Mouse (Mus musculus) neural tube, embryonic 14.5 days (tissue): ENCODE data around the gene Fubp1. TPM values are rescaled to one million over a fixed set of nuclear protein-coding genes. Genes with fewer than 3 reads are reported as not detected.
"Not testable (repeated sequence)": the region's sequence is repeated elsewhere in the genome, so short reads cannot be mapped to it uniquely, and the experiment has no call there.

Source experiments
- ATAC-seq: fragments of 200-750 bp; cut with Nextera tagmentation; 2 replicates; pipeline ENCODE4 v1.8.0; 2017; ENCODE audit warnings: low read depth, mild to moderate bottlenecking, moderate TSS enrichment, moderate library complexity
- H3K27ac ChIP-seq: fragments of 300-500 bp; sonication (generic); 2 replicates; pipeline ENCODE4 v1.5.1; 2014; ENCODE audit warnings: low read depth, mild to moderate bottlenecking, control low read depth, low read length, moderate library complexity, mixed read lengths
- H3K27me3 ChIP-seq: fragments of 300-500 bp; sonication (generic); 2 replicates; pipeline ENCODE4 v1.6.1; 2014; ENCODE audit warnings: low read length; ENCODE audit not compliant: control insufficient read depth, insufficient read depth
- H3K36me3 ChIP-seq: fragments of 300-500 bp; sonication (generic); 2 replicates; pipeline ENCODE4 v1.6.1; 2014; ENCODE audit warnings: low read length, mixed read lengths; ENCODE audit not compliant: control insufficient read depth, insufficient read depth
- H3K4me1 ChIP-seq: fragments of 300-500 bp; sonication (generic); 2 replicates; pipeline ENCODE4 v1.6.1; 2014; ENCODE audit warnings: low read length; ENCODE audit not compliant: control insufficient read depth, insufficient read depth
- H3K4me2 ChIP-seq: fragments of 300-500 bp; sonication (generic); 2 replicates; pipeline ENCODE4 v1.6.1; 2014; ENCODE audit warnings: mild to moderate bottlenecking, low read depth, low read length, control low read depth
- H3K4me3 ChIP-seq: fragments of 300-500 bp; sonication (generic); 2 replicates; pipeline ENCODE4 v1.5.1; 2014; ENCODE audit warnings: low read depth, low read length, control low read depth, mixed read lengths
- H3K9ac ChIP-seq: fragments of 300-500 bp; sonication (generic); replicated peaks from 2 replicates; pipeline ENCODE4 v1.6.1; 2014; ENCODE audit warnings: low read depth, mild to moderate bottlenecking, control low read depth, low read length, mixed read lengths
- H3K9me3 ChIP-seq: fragments of 300-500 bp; sonication (generic); 2 replicates; pipeline ENCODE4 v1.6.1; 2016; ENCODE audit warnings: low read length; ENCODE audit not compliant: control insufficient read depth
- WGBS: fragments of 180-500 bp; shearing (Covaris S2); extraction: QIAGEN DNeasy Blood & Tissue Kit; methylation state at CpG from one replicate; pipeline ENCODE4 v1.1.7; 2014; 5-methylcytosine and 5-hydroxymethylcytosine counted together
- polyA plus RNA-seq: library from polyadenylated mRNA; unstranded; fragments of >200 nt; fragmentation: Nextera tagmentation; extraction: Ambion mirVana; gene quantifications from 2 replicates; pipeline ENCODE4 v1.2.1, GENCODE M21; 2014

Fubp1 gene
- polyA plus RNA-seq, 1 experiment from 2014 or later, result 223 TPM

DNA sequence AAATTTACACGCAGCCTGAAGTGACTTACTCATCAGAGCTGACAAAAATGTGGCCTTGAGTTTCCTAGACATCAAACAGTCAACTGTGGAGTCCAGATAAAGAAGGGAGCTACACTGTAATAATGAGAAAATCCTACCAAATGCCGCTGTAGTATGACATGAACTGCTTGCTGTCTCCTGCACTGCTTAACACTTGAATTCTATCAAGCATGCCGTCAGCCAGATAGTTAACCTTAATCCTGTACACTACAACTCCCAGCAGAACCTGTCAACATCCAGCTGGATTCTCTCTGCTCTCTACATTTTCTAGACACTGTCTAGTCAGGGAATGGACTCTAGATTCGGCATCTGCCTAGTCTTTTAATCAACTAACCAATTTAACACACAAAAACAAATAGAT is 20.9 kb upstream of the Fubp1 start:
- H3K36me3 ChIP-seq, result peaks cover 5% of the 10 kb centered on the region; the same call in 1 of the 2 replicates
- no peaks in the 10 kb centered on the region for H3K9me3 ChIP-seq
- H3K4me1 ChIP-seq, result peaks cover 13% of the 10 kb centered on the region
- H3K27me3 ChIP-seq, result no peaks in the 10 kb centered on the region
- H3K27ac ChIP-seq, result no peak overlapping the region
- ATAC-seq, result no peak
- no peak overlapping the region for H3K4me2 ChIP-seq
- H3K4me3 ChIP-seq, result no peak overlapping the region
- WGBS, result 80% methylated on average over 4 of the region's 4 CpGs
- no peak overlapping the region for H3K9ac ChIP-seq

DNA sequence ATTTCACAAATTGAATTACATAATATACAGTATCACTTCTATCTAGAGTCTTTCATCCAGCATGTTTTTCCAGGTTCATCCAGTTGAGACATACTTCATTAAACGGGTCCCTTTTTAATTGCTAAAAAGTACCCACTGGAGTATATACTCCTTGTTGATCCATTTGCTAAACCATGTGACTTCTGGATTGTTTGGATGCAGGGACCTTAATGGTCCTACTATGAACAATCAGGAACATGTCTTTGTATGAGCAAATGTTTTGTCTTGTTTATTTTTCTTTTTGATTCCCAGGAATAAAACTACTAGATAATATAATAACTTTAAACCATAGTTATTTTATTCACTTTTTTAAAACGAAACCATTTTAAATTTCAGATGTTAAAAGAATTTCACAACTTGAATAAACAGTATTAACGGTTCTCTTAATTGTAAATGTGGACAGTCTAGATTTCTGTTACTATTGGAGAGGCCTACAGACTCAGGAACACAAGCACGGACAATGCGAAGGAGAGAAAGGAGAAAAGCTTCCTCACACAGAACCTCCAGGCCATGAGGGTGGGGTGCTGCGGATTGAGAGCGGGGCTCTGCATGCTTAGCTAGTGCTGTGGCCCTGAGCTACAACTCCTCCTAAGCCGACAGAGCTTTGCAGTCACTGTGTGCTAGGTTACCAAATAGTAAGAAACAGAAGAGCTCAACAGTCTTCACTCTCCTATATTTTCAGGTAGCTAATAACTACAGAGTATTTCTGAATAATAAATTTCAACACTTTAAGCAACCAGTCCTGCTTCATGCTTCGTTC is 19.3 kb upstream of the Fubp1 start:
- Histone ChIP-seq H3K4me1 (peaks cover 13% of the 10 kb centered on the region), H3K9me3 (no peaks in the 10 kb centered on the region), H3K9ac (no peak overlapping the region), H3K27me3 (no peaks in the 10 kb centered on the region), H3K27ac (no peak overlapping the region), H3K4me3 (no peak overlapping the region), H3K4me2 (peak overlapping the region; percentile 17; the same call in 1 of the 2 replicates), H3K36me3 (no peaks in the 10 kb centered on the region)
- 83% methylated on average over 9 of the region's 9 CpGs for WGBS
- no peak for ATAC-seq

- Histone ChIP-seq H3K4me1 (peaks cover 13% of the 10 kb centered on the region), H3K4me3 (peak overlapping the region; percentile 40), H3K4me2 (peak overlapping the region; percentile 64), H3K27me3 (no peaks in the 10 kb centered on the region), H3K9ac (peak overlapping the region; percentile 34; the same call in 1 of the 2 replicates), H3K9me3 (no peaks in the 10 kb centered on the region), H3K36me3 (no peaks in the 10 kb centered on the region), H3K27ac (0 out of 2 replicates have a peak overlapping the region, but pooled peaks have one; percentile 34)
- 28% methylated on average over 6 of the region's 6 CpGs for WGBS
- ATAC-seq, result 0 out of 2 replicates have a peak, but pooled peaks have one; percentile 13
Observed at GRCm38 (mm10) chr3:152191791-152192237, 18.4 kb upstream of the Fubp1 start.

- ATAC-seq, result no peak
- 0 out of 2 replicates have a peak overlapping the region, but pooled peaks have one; percentile 34 for H3K27ac ChIP-seq
- H3K27me3 ChIP-seq, result no peaks in the 10 kb centered on the region
- peaks cover 13% of the 10 kb centered on the region for H3K4me1 ChIP-seq
- no peaks in the 10 kb centered on the region for H3K36me3 ChIP-seq
- no peaks in the 10 kb centered on the region for H3K9me3 ChIP-seq
- H3K4me3 ChIP-seq, result peak overlapping the region; percentile 40
- peak overlapping the region; percentile 34; the same call in 1 of the 2 replicates for H3K9ac ChIP-seq
- 29% methylated on average over 11 of the region's 11 CpGs for WGBS
- H3K4me2 ChIP-seq, result peak overlapping the region; percentile 64
Observed at GRCm38 (mm10) chr3:152192238-152192931, 17.8 kb upstream of the Fubp1 start.

DNA sequence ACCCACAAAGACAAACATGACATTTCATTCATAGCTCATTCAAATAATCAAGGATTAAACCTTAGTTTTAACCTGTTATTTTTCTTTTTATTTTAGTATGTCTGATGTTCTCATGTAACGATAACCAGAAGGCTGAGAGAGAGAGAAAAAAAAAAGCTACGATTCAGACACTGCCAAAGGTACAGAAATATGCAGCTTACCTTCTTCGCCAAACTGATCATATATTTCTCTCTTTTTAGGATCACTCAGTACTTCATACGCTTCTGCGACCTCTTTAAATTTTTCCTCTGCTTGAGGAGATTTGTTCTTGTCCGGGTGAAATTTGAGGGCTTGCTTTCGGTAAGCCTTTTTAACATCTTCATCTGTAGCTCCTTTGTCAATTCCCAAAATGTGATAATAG is 17.0 kb upstream of the Fubp1 start:
- Histone ChIP-seq H3K4me3 (peak overlapping the region; percentile 46), H3K4me1 (peaks cover 13% of the 10 kb centered on the region), H3K4me2 (peak overlapping the region; percentile 67), H3K36me3 (no peaks in the 10 kb centered on the region), H3K27ac (peak overlapping the region; percentile 67), H3K27me3 (no peaks in the 10 kb centered on the region), H3K9ac (peak overlapping the region; percentile 61), H3K9me3 (no peaks in the 10 kb centered on the region)
- 18% methylated on average over 7 of the region's 7 CpGs for WGBS
- ATAC-seq, result no peak

GRCm38 (mm10) chr3:152193635-152194097 is 16.6 kb upstream of the Fubp1 start:
- Histone ChIP-seq H3K4me2 (peak overlapping the region; percentile 67), H3K36me3 (no peaks in the 10 kb centered on the region), H3K27ac (peak overlapping the region; percentile 67), H3K4me1 (peaks cover 13% of the 10 kb centered on the region), H3K9ac (peak overlapping the region; percentile 61), H3K4me3 (peak overlapping the region; percentile 46), H3K9me3 (no peaks in the 10 kb centered on the region), H3K27me3 (no peaks in the 10 kb centered on the region)
- peak; percentile 99 for ATAC-seq
- under 1% methylated on average over 17 of the region's 17 CpGs for WGBS

DNA sequence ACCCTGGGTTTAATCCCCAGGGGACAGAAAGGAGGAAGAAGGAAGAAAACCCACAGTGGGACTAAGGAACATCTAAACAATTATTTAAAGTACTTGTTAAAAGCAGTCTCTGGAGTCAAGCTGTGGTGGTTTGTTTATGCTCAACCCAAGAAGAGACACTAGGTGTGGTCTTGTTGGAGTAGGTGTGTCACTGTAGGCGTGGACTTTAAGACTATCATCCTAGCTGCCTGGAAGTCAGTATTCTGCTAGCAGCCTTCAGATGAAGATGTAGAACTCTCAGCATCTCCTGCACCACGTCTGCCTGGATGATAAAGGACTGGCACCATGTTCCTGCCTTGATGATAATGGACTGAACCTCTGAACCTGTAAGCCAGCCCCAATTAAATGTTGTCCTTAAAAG is 13.0 kb upstream of the Fubp1 start:
- H3K27ac ChIP-seq, H3K9me3 ChIP-seq, ATAC-seq, H3K36me3 ChIP-seq, H3K9ac ChIP-seq, H3K4me3 ChIP-seq, H3K27me3 ChIP-seq, H3K4me1 ChIP-seq, H3K4me2 ChIP-seq: not testable (repeated sequence)
- WGBS, result 35% methylated on average over 2 of the region's 2 CpGs

DNA sequence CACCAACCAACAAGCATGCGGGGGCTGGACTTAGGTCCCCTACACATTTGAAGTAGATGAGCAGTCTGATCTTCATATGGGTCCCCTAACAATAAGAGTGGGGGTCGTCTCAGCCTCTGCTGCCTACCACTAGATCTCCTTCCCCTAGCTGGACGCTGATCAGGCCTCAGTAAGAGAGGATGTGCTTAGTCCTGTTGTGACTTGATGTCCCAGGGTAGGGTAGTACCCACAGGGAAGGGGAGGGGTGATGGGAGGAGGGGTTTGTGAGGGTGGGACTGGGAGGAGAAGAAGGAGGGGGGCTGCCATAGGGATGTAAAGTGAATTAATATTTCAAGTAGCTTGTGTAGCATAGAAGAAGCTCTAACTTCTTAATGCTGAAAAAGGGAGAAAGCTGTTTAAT is 11.1 kb upstream of the Fubp1 start:
- no peak overlapping the region for H3K4me2 ChIP-seq
- no peak overlapping the region for H3K9ac ChIP-seq
- 66% methylated on average over 3 of the region's 3 CpGs for WGBS
- no peak overlapping the region for H3K4me3 ChIP-seq
- H3K27me3 ChIP-seq, result no peaks in the 10 kb centered on the region
- ATAC-seq, result no peak
- no peak overlapping the region for H3K27ac ChIP-seq
- H3K9me3 ChIP-seq, result no peaks in the 10 kb centered on the region
- no peaks in the 10 kb centered on the region for H3K4me1 ChIP-seq
- no peaks in the 10 kb centered on the region for H3K36me3 ChIP-seq

DNA sequence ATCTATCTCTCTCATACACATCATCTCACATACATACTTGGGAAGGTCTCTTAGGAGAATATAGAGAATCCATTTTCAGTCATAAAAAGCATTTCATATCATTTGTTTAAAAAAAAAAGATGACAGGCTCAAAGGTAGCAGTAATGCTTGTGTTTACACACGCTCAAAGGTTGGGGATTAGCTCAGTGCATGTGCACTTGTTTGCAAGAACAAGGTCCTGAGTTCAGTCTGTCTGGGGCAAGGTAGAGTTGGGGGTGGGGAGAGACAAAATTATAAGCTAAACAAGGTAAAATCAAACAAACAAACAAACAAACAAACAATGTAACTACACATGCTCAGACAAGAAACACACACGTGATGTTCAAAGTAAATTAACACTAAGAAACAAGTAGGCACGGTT is 9.0 kb upstream of the Fubp1 start:
- H3K4me2 ChIP-seq, result no peak overlapping the region
- no peaks in the 10 kb centered on the region for H3K9me3 ChIP-seq
- H3K4me1 ChIP-seq, result no peaks in the 10 kb centered on the region
- no peaks in the 10 kb centered on the region for H3K36me3 ChIP-seq
- H3K4me3 ChIP-seq, result no peak overlapping the region
- no peak overlapping the region for H3K9ac ChIP-seq
- ATAC-seq, result no peak
- H3K27ac ChIP-seq, result no peak overlapping the region
- WGBS, result 89% methylated on average over 3 of the region's 3 CpGs
- H3K27me3 ChIP-seq, result no peaks in the 10 kb centered on the region
